Mouse (Mus musculus) megakaryocyte, embryonic 14.5 days (primary cell): ENCODE data around the gene Aco1. TPM values are rescaled to one million over a fixed set of nuclear protein-coding genes. Genes with fewer than 3 reads are reported as not detected.
"Not testable (repeated sequence)": the region's sequence is repeated elsewhere in the genome, so short reads cannot be mapped to it uniquely, and the experiment has no call there.

Experiments
- H3K27me3 ChIP-seq: replicated peaks from 2 replicates; pipeline ENCODE3; 2012; ENCODE audit warnings: inconsistent platforms
- H3K36me3 ChIP-seq: replicated peaks from 2 replicates; pipeline ENCODE3; 2012; ENCODE audit warnings: low read length, inconsistent platforms, mixed read lengths
- H3K4me1 ChIP-seq: 2 replicates; pipeline ENCODE4 v1.6.1; 2012; ENCODE audit warnings: inconsistent platforms
- H3K4me3 ChIP-seq: replicated peaks from 2 replicates; pipeline ENCODE3; 2012; ENCODE audit warnings: moderate library complexity, mild to moderate bottlenecking, inconsistent platforms
- H3K9me3 ChIP-seq: 2 replicates; pipeline ENCODE4 v1.6.1; 2012; ENCODE audit warnings: inconsistent platforms
- FLI1 ChIP-seq: IDR thresholded peaks from 2 replicates; pipeline ENCODE4 v1.6.1; 2012; ENCODE audit warnings: low read length, inconsistent platforms, mixed read lengths
- GATA1 ChIP-seq: IDR thresholded peaks from 3 replicates; pipeline ENCODE4 v1.6.1; 2012; ENCODE audit warnings: mixed read lengths, low read length, inconsistent platforms, borderline replicate concordance
- polyA plus RNA-seq: library from polyadenylated mRNA; stranded (reverse); fragments of >175 nt; gene quantifications from 2 replicates; pipeline ENCODE4 v1.2.3, GENCODE M21; 2012; ENCODE audit warnings: low replicate concordance; ENCODE audit not compliant: insufficient read depth

Aco1 gene
- 1.7 and 3.3 TPM in 2 replicates for polyA plus RNA-seq

DNA sequence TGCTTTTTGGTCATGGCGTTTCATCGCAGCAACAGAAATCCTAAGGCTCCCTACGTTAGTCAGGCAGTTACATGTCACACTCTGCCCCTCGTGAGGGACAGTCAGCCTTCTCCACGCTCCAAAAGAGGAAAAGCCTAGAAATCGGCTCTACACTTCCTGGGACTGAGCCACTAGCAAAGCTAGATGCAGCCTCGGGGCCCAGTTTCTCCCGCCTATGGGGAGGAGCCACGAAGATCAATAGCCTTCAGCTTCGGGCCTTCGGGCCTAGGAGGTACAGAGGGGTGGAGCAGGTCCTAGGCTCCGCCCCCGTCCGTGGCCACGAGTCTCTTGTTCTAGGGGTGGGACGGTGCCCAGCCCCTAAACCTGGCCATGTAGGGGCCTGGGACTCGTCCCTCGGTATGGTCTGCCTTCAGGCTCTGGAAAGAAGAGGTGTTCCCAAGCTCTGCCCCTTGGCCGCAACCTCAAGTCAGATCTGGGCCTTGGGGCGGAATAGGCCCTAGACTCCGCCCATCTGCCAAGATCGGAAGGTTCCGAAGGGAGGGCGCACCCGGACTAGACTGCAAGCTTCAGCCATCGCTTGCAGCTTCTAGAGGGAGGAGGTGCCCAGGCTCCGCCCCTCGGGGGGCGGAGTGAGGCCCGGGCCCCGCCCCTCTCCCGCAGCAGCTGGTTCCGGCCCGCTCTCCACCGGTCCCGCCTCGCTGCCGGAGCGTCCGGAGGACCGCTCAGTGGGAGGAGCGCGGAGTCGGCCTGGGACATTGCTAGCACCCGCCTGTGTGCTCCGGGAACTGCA lies at the start of gene Aco1:
Gene Aco1, plus strand, starts transcription at position 339 of the 790 bp plus-strand sequence.
- Histone ChIP-seq H3K27me3 (no peaks in the 10 kb centered on the region), H3K4me3 (peak within 1 kb of the TSS; percentile 99), H3K4me1 (peaks cover 74% of the 10 kb centered on the region), H3K36me3 (peaks cover 15% of the 10 kb centered on the region), H3K9me3 (0 out of 2 replicates have a peak, but pooled peaks cover under 1% of the 10 kb centered on the region)
- TF ChIP-seq GATA1 = no peak
- peak; percentile 27; the same call in 1 of the 2 replicates for TF ChIP-seq FLI1

DNA sequence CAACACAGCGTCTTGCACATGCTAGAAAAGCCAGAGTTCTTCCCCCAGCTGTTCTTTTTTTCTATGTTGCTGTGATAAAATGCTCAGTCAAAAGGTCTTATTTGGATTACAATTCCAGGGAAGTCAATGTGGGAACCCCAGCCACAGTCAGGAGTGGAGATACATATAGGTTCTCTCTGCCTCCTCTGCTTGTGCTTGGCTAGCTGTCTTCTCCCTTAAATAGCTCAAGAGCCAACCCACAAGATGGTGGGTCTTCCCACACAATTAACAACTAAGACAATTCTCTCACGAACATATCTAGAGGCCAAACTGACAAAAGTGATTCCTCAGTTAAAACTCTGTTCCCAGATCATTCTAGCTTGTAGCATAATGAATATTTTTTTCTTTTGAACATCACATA lies 47.9 kb upstream of the Aco1 start:
- Histone ChIP-seq H3K36me3 (no peaks in the 10 kb centered on the region), H3K9me3 (no peaks in the 10 kb centered on the region), H3K4me1 (no peaks in the 10 kb centered on the region), H3K27me3 (no peaks in the 10 kb centered on the region), H3K4me3 (no peak overlapping the region)
- no peak for TF ChIP-seq GATA1

DNA sequence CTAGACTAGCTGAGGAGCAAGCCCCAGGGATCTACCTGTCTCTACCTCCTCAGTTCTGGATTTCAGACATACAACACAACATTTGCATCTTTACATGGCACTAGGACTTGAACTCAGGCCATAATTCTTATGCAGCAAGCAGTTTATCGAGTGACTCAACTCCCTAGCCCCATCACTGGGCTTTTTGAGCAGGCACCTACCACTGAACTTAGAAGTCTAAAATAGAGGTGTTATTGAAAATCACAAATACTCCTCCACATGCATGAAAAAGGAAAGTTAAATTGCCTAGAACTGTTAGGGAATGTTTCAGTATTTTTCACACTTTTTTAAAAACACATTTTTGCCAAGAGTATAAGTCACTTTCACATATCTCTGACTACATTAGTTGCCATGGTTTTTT lies 39.9 kb upstream of the Aco1 start:
- TF ChIP-seq GATA1 = no peak
- TF ChIP-seq FLI1 = no peak
- H3K4me3 ChIP-seq = no peak overlapping the region
- H3K4me1 ChIP-seq = no peaks in the 10 kb centered on the region
- no peaks in the 10 kb centered on the region for H3K36me3 ChIP-seq
- no peaks in the 10 kb centered on the region for H3K27me3 ChIP-seq
- H3K9me3 ChIP-seq = peaks cover 4% of the 10 kb centered on the region

DNA sequence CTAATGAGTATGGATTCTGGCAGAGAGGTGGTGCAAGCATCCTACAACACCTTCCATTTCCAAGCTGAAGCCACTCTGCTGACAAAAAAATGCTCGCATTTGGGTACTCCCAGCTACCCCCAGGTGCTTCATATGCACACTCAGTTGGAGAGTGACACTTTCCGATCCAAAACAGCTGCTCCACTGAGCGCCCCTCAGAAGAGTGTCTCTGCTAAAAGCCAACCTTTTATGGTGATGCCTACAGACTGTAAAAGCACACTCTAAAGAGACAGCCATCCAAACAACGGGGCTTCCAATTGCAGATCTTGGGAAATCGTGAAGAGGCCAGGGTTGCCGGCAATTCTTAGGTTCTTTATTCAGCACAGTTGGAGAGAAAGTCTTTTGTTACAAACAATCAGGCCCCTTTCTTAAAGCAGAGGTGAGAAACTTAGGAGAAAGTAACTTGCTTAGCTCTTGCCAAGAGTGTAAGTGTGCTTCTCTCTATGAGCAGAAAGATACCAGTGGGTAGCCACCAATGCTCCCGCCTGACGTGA lies 36.8 kb upstream of the Aco1 start:
- Histone ChIP-seq H3K9me3 (peaks cover 4% of the 10 kb centered on the region), H3K36me3 (no peaks in the 10 kb centered on the region), H3K4me3 (no peak overlapping the region), H3K4me1 (no peaks in the 10 kb centered on the region), H3K27me3 (no peaks in the 10 kb centered on the region)
- TF ChIP-seq FLI1 (no peak), GATA1 (no peak)

DNA sequence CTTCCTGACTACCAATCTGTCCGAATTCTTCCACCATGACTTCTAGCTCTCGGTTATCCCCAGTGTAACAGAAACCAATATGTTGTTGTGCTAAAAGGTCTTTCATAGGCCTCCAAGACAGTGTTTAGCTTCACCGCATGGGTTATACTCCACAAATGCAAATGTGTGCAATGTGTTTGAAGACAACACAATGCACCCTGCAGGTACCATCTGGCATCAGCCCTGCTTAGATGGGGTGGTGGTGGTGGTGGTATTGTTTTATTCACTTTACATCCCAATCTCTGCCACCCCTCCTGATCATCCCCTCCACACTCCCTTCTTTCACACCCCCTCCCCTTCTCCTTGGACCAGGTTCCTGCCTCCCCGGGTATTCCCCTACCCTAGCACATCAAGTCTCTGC lies 34.9 kb upstream of the Aco1 start:
- no peaks in the 10 kb centered on the region for H3K36me3 ChIP-seq
- TF ChIP-seq FLI1 (no peak), GATA1 (no peak)
- H3K4me1 ChIP-seq = no peaks in the 10 kb centered on the region
- no peaks in the 10 kb centered on the region for H3K27me3 ChIP-seq
- peaks cover 4% of the 10 kb centered on the region for H3K9me3 ChIP-seq
- no peak overlapping the region for H3K4me3 ChIP-seq

DNA sequence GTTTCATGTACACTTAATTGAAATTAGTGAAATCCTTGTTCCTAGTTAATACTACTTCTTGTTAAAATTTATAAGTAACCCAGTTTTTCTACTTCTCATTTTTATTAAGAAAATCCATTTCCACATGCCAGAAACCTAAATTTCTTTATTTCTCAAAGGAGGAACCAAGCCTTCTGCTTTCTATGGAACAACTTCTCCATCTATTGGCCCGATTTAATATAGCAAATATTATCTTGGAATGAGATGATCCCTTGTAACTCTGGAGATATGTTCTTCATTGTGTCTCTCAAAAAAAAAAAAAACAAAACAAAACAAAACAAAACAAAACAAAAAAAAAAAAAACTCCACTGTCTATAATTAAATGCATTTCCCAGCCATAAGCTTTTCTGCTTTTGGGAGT lies 29.7 kb upstream of the Aco1 start:
- no peaks in the 10 kb centered on the region for H3K9me3 ChIP-seq
- no peaks in the 10 kb centered on the region for H3K4me1 ChIP-seq
- no peaks in the 10 kb centered on the region for H3K27me3 ChIP-seq
- H3K4me3 ChIP-seq = no peak overlapping the region
- no peaks in the 10 kb centered on the region for H3K36me3 ChIP-seq
- TF ChIP-seq GATA1 (no peak), FLI1 (no peak)

DNA sequence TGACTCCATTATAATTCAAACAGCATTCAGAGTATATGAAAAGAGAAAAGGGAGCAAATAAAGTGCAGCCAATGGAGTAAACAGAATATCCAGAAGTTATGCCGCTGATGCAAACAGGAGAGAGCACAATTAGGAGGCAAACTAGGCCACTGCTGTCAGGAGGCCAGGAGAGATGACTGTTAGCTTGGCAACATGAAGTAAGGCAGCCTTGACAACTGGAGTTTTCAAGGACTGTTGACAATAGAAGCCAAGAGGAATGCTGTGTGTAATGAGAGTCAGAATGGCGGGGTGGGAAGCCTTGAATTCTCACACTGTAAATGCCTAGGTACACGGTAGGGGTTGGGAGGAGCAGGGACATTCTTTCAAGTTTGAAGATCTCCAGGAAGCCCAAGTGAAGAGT lies 21.7 kb upstream of the Aco1 start:
- no peak for TF ChIP-seq FLI1
- Histone ChIP-seq H3K9me3 (peaks cover 8% of the 10 kb centered on the region), H3K27me3 (no peaks in the 10 kb centered on the region), H3K36me3 (no peaks in the 10 kb centered on the region), H3K4me1 (no peaks in the 10 kb centered on the region), H3K4me3 (no peak overlapping the region)

DNA sequence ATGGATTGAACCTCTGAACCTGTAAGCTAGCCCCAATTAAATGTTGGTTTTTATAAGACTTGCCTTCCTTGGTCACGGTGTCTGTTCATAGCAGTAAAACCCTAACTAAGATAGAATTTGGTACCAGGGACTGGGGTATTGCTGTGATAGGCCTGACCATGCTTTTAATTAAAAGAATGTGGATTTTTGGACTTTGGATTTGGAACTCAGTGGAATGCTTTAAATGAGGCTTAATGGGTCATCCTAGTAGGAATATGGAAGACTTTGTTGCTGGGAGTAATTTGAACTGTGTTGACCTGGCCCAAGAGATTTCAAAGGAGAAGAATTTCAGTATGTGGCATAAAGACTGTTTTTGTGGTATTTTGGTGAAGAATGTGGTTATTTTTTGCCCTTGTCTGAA lies 20.6 kb upstream of the Aco1 start:
- H3K36me3 ChIP-seq, H3K27me3 ChIP-seq, H3K4me3 ChIP-seq, H3K4me1 ChIP-seq: not testable (repeated sequence)
- peaks cover 10% of the 10 kb centered on the region for H3K9me3 ChIP-seq

DNA sequence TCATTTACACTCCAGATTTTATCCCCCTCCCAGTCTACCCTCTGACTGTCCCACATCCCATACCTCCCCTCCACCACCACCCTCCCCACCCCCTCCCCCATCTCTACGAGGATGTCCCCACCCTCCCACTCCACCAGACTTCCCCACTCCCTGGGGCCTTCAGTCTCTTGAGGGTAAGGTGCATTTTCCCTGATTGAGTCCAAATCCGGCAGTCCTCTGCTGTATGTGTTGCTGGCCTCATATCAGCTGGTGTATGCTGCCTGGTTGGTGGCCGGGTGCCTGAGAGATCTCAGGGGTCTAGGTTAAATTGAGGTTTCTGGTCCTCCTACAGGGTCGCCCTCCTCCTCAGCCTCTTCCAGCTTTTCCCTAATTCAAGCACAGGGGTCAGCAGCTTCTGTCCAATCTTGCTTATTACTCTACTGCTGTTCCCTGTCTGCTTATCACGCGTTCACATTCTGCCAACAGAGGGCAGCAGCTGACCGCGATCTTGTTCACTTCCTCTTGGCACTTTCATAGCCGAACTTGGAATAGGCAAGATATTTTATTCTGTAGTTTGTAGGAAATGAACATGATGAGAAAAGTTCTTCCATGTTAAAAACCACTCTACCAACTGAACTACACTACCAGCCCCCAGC lies 8.3 kb upstream of the Aco1 start:
- H3K27me3 ChIP-seq = peaks cover 2% of the 10 kb centered on the region
- peaks cover 40% of the 10 kb centered on the region for H3K4me1 ChIP-seq
- no peak; the same call in 2 of the 3 replicates for TF ChIP-seq GATA1
- H3K4me3 ChIP-seq = peak overlapping the region; percentile 69
- H3K36me3 ChIP-seq = peaks cover 2% of the 10 kb centered on the region
- peaks cover 4% of the 10 kb centered on the region; the same call in 1 of the 2 replicates for H3K9me3 ChIP-seq

DNA sequence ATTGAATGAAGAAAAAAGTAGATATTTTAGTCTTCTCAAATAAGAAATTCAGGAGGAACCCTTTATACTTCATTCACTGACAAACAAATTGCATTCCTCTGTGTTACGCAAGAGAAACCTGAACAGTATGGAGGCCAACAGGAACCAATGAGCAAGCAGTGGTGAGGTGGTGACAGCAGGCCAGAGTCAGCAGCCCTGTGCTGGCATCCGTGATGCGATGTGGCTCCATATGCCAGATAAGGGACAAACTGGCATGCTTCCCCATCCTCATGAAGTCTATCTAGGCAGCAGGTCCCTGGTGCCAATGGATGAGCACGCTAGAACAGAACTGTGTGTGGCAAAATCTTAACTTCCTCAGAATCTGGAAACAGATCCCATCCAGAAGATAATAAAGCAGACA lies 6.4 kb upstream of the Aco1 start:
- H3K36me3 ChIP-seq = peaks cover 2% of the 10 kb centered on the region
- H3K27me3 ChIP-seq = no peaks in the 10 kb centered on the region
- H3K4me3 ChIP-seq = peak overlapping the region; percentile 68
- TF ChIP-seq GATA1 (no peak), FLI1 (no peak)
- H3K9me3 ChIP-seq = peaks cover 4% of the 10 kb centered on the region; the same call in 1 of the 2 replicates
- peaks cover 59% of the 10 kb centered on the region for H3K4me1 ChIP-seq
